Mouse (Mus musculus) thymus, postnatal 4 days (tissue): Measurements from ENCODE around the gene Lman2.

Experiments used
- DNase-seq: peaks from one replicate; pipeline ENCODE4 v3.0.0; 2021

The Lman2 gene

GRCm38 (mm10) chr13:55362453-55363060 is at the start of gene Lman2:
TSS of gene Lman2 (minus strand) at chr13:55362783.
- DNase-seq = peak; percentile 92

- no peak for DNase-seq
Measured at GRCm38 (mm10) chr13:55411826-55412225, 49.2 kb upstream of the Lman2 start.

GRCm38 (mm10) chr13:55408546-55409120 is 46.0 kb upstream of the Lman2 start:
- DNase-seq = no peak

GRCm38 (mm10) chr13:55407341-55407740 is 44.8 kb upstream of the Lman2 start:
- DNase-seq = no peak

GRCm38 (mm10) chr13:55405783-55406390 is 43.3 kb upstream of the Lman2 start:
- DNase-seq = peak; percentile 77

DNA sequence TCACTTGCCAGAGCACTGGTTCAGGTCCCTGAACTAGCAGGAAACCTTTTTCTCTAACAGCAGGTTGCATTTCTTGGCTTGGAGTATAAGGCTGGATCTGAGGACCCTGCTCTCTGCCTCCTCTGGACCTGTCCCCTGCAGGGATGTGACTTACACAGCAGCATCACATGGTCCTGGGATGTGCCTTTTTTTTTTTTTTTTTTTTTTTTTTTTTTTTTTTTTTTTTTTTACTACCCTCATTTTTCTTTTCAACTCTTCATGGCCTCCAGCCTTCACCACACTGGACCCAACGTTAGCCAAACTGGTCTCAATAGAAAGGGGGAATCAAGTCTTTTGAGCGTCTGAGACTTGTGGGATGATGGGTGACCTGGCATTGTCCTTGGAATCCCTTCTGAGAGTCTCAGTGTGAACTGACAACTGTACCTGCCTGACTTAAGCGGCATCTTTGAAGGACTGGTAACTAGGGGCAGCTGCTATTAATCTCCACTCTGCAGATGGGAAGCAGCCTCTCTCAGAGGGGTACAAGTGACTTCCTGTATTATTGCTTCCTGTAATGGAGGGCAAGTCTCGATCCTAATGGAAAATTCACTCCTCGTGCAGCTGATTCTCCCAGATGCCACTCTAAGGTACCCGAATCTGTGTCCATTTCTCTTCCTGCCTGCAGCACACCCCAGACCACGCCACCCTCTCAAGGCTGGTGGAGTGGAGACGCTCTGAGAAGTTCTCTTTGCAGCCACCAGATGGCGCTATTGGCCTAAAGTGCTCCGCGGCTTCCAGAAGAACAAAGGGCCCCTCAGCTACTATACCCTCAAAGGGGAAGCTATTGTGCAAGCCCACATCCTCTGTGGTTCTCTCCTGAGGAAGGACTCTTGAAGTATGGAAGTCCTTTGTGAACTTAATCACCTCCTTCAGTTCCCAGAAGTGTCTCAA is 42.5 kb upstream of the Lman2 start:
- peak; percentile 93 for DNase-seq

DNA sequence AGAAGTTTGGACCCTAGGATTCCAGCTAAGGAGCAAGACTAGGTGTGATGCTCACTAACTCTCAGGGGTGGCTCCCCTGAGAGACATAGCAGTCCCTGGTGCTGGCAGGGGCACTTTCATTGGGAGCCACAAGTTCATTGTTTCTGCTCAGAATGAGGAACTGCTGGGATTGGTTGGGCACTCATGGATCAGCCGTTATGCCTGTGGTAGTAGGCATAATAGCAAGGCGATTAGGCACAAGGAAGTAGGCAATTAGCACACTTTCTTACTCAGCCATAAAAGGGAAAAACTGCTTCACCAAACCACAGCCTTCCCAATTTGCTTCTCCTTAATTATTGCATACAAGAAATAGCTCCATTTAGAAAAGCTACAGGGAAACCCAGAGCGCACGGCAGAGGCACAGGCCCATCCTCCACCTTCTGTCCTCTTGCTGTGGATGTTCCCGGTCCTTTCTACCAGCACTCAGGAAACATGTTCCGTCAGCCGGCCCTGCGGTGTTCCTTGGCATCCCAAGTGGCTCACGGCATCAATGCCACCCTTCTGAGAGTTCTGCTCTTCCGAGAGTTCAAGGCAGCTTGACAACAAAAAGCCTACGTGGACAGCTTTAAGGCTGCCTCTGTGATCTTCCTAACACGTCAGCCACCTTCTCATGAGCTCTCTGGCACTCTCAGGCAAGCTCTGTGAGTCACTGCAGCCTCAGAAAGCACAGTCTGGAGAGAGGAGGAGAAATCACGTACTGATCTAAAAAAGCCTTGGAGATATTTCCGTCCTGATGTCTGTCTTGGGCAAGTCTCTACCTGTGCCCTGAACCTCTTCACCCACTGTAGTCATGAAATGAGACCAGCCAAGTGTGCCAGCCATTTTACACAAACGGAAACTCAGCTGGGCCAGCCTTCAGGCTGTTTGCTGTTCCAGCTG is 41.6 kb upstream of the Lman2 start:
- no peak for DNase-seq

DNA sequence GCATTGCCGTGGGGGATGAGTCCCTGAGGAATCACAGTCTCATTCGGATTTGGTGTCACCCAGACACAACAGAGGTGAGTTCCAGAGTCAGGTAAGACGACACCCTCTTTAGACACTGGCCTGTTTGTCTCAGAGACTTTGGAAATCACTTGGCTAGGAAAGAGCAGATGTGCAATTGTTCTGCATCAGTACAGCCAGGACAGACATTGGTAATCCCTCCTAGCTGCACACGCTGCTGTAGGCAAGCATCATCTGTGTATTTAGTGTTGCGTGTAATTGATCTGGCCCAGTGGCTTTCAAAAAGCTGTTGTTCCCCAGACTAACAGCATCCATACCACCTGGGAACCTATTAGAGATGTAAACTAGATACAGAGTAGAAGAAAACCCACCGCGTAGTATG is 40.7 kb upstream of the Lman2 start:
- no peak for DNase-seq

- DNase-seq = no peak
Measured at GRCm38 (mm10) chr13:55400039-55400346, 37.4 kb upstream of the Lman2 start.

DNA sequence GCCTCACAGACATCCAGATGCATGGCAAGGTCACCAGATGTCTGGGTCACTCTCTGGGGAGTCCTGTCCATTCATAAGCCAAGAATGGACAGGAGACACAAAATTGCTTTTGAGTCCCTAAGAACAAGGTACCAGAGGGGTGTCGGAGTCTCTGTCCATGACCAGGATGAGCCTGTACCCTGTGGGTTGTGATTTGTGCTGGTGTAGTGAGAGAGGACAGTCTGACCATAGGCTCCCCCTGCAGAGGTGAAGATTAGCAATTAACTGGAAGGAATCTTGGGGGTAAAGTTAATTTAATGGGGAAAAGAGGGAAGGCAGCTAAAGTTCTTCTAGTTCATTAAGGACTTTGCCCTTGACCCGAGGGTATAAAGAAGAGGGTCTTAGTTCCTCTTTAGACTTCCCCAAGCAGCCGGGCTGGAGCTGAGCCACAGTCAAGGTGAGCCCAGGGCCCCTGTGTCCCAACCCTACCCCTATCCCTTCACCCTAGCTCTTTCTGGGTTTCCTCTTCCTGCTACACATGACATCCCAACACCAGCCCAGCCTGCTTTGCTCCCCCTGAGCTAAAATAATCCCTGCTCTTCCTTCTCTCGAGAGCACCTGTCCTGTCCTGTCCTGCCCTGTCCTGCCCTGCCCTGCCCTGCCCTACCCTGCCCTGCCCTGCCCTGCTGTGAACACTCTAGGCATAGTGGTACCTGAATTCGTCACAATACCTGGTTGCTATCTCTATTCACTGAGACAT is 36.9 kb upstream of the Lman2 start:
- DNase-seq = no peak

DNA sequence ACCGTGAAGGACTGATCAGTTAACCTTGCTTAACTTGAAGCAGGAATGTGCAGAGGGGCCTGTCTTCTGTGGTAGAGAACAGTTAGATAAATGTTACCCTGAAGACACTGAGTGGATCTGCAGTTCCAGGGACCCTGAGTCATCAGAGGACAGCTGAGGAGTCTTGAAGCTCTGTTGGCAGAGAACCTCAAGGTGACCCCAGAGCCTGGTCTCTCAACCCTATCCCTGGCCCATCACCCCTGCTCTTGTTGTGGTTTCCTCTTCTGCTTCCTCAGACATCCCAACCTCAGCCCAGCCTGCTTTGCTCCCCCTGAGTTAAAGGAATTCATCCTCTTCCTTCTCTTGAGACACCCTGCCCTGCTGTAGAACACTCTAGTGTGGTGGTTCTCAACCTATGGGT is 35.5 kb upstream of the Lman2 start, which contains the start of gene Slc34a1:
Gene Slc34a1 (plus strand): TSS at position 100 of the 400 bp plus-strand sequence.
- no peak for DNase-seq

GRCm38 (mm10) chr13:55392933-55393332 is 30.4 kb upstream of the Lman2 start:
- peak; percentile 80 for DNase-seq

DNA sequence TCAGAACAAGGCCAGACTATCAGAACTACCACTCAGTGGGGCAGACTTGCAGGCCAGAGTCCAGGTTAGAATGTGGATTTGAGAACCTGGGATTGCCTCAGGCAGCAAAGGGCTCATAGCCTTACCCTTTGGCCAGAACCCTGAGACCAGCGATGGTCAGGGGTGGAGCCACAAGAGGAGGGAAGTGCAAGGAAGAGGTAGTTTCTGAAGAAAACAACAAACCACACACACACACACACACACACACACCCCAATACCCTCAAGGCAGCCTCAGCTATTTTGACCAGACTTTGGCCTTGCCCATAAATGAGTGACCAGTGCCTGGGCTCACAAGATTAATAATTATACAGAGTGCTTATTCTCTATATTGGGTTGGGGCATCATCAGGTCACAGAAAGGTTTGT is 29.0 kb upstream of the Lman2 start:
- no peak for DNase-seq

DNA sequence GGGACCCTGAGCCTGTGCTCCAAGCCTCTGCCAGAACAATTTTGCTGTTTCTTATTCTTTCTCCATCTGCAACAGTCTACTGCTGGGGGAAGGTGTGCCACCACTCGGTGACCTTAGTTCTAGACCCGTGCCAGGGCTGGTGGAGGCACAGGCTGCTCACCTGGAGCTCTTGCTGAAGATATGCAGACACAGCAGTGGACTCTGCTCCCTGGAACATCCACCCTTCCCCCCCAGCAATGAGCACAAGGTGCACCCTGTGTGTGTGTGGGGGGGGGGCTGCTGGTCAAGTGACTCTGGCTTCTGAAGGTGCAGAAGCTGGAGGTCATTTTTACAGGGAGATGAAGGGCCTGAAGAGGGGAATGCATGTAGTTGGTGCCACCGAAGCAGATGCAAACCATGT is 28.1 kb upstream of the Lman2 start:
- no peak for DNase-seq

DNA sequence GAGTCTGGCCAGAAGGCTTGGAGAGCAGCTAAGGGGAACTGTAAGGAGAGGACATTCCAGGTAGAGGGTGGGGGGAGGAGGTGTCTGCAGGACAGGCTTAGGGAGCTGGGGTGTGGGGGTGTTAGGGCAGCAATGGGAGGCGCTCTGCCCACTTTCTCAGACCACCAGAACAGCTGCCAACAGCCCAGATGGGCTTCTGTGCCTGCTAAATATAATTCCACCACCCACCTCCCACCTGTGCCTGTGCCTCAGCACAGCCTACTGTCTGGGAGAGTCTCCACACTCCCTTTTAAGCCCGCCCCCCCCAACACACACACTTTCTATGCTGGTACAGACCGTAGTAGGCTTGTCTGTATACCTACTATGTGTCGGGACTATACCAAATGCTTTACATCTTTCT is 19.2 kb upstream of the Lman2 start:
- no peak for DNase-seq

- no peak for DNase-seq
Measured at GRCm38 (mm10) chr13:55378907-55379580, 16.5 kb upstream of the Lman2 start.

DNA sequence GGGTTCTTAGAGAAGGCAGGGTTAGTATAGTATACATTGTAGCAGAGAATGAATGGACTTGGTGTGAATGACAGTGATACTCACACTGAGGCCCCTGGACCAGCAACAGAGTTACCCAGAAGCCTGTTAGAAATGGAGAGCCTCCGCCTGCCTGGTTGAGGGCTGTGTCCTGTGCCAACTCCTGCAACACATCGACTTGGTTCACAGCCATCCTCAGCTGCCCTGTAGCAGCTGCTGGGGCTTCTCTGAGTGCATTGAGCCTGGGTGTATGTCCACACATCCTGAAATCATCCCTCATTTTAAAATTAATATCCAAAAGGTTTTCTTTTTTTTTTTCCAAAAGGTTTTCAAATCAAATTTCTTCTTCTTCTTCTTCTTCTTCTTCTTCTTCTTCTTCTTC is 13.3 kb upstream of the Lman2 start:
- no peak for DNase-seq

DNA sequence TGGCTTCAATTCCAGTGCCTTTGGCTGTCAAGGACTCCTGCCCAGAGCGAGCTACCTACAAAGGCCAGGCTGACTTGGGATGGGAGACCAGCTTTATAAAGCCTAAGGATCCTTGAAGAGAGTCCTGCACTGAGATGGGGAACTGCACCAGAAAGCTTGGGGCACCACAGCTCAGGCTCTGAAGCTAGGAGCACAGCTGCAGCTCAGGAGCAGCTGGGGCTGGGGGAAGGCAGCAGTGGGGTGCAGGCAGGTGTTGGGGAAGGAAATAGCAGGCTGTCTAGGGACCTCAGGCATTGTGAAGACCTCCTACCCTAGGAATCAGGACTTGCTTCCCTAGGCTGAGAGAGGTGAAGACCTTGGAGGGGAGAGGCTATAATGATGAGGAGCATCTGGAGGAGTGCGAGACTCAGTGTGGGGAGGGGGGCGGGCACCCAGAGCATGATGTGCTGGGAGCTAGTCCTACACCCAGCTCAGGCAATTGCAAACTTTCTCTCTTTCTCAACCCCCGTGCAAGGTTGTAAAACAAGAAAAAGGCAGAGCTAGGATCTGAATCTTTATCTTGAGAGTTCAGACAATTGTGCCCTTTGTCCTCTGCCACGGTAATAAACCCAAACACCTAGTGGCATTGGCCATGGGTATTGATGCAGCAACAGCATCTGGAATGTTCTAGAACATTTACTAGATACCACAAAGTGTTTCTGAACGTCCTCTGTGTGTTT is 11.8 kb upstream of the Lman2 start:
- peak; percentile 77 for DNase-seq

DNA sequence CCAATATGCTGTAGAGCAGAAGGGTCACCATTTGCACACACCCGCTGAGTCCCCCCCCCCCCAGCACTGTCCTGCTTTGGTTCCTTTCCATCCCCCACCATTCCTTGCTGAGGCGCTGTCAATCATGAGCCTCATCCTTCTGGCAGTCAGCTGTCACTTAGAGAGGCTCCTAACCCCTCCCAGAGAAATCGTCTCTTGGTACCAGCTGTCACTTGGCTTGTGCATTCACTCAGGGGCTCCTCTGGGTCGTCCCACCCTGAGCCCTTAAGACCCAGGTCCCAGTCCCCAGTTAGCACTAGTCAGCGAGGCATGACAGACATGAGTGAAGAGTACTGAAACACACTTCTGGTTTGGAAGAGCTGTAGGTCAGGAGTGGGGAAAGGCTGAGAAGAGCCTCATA is 9.2 kb upstream of the Lman2 start:
- no peak for DNase-seq

DNA sequence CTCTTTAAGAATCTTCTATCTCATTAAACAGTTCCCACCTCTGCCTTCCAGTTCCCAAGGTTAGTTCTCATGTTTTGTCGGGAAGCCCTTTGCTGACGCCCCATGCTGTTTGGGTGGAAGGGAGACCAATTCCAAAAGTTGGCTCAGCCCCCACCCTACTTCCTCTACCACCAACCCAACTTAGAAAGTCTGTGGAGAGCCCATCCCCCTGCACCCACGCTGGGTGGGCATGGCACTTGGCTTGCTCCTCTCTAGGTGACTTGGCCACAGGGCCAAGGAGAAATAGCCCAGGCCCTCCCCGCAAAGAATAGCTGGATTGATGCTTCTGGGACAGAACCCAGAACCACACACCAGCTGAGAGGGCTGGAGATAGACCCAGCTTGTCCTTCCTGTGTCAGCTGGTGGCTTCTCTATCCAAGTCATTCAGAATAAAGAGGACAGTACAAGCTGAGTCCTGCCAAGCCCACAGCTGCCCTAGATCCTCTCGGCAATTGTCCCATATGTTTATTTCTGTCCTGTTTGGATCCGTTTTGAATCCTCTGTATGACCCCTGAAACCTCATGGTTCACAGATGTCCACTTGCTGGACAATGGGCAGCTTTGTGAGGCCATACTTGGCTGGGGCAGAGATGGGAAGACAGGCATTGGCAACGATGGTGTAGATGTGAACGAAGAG is 8.6 kb upstream of the Lman2 start:
- DNase-seq = peak; percentile 51
